Mouse (Mus musculus) right cerebral cortex, postnatal 4 days (tissue): ENCODE measurements around the gene Cdk12.
"Not testable (repeated sequence)": the region's sequence is repeated elsewhere in the genome, so short reads cannot be mapped to it uniquely, and the experiment has no call there.

Experiments
- DNase-seq: peaks from one replicate; pipeline ENCODE4 v3.0.0-alpha.2; 2022

The Cdk12 gene

DNA sequence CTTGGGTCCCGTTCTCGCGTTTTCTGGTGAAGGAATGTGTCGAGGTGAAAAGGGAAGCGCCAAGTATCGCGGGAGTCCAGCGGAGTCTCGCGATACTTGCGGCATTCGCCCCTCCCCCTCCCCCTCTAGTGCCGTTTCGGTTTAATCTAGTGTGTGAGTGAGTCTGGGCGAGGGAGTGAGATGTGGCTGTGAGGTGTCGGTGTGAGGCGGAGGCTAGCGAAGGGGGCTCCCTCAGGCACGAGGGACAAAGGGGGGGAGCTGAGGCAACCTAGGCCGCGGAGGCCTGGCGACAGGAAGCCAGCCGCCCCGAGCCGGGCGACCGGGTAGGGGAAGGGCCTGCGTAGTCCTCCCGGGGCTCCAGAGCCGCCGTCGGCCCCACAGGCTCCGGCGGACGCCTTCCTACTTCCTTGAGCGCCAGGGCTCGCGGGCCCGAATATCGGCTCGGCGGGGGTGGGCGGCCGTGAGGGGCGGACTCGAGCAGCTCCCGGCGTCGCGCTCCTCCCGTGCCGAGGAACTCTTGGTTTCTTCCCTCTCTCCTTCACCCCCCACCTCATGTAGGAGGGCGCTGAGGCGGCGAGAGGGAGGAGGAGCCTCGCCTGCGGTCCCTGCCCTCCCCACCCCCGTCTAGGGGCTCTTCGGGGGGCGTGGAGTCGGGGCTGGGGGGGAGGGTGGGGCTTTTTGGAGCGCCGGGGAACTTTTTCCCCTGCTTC is at the start of gene Cdk12:
Gene Cdk12, plus strand, starts transcription at position 419 of the 710 bp plus-strand sequence.
- DNase-seq = peak; percentile 98

DNA sequence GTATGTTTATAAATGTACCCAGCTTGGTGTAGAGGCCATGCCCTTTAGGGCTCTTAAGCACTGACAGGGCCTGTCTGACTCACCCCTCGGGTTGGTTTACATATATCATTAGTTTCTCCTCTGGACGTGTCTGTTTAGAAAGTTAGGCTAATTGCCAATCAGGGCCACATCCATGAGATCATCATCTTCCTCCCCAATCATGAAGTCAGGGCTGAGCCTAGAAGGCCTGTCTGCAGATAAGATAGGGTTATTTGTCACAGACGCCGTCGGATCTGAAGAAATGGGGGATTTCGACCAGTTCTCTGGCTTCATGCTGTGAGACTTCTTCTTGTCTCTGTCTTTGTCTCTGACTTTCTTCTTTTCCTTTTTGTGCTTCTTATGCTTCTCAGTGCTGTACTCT is 47.8 kb upstream of the Cdk12 start:
- no peak for DNase-seq

DNA sequence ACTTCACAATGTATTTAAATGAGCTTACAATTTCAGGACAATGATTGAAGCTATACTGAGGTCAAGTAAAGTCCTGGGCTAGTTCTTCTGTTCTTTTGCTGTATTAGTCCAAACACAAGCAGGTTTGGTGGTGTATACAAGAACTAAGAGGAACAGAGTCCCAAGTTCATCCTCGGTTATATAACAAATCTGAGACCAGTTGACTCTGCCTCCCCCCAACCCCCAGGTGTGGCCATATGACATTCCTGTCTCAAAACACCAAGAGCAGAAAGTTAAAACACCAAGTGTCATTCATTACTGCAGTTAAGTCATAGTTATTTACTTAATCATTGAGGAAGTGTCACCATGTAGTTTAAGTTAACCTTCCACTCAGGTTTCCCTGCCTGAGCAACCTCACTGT is 34.5 kb upstream of the Cdk12 start:
- DNase-seq = no peak

DNA sequence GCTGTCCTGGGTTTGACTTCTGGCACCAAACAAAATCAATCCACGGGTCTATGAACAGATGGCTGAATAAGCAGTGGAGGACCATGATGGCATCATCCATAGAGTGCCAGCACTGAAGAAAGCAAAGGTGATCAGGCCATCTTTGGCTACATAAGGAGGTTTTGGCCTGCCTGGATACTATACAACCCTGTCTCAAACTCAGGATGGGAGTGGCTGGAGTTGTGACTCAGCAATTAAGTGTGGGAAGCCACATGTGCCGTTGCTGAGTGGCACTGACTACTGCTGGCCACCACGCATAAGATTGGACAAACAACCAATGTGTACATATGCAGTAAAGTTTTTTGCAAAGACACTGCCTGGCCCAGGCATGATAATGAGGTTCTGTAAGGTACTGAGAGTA is 20.7 kb upstream of the Cdk12 start:
- not testable (repeated sequence) for DNase-seq

DNA sequence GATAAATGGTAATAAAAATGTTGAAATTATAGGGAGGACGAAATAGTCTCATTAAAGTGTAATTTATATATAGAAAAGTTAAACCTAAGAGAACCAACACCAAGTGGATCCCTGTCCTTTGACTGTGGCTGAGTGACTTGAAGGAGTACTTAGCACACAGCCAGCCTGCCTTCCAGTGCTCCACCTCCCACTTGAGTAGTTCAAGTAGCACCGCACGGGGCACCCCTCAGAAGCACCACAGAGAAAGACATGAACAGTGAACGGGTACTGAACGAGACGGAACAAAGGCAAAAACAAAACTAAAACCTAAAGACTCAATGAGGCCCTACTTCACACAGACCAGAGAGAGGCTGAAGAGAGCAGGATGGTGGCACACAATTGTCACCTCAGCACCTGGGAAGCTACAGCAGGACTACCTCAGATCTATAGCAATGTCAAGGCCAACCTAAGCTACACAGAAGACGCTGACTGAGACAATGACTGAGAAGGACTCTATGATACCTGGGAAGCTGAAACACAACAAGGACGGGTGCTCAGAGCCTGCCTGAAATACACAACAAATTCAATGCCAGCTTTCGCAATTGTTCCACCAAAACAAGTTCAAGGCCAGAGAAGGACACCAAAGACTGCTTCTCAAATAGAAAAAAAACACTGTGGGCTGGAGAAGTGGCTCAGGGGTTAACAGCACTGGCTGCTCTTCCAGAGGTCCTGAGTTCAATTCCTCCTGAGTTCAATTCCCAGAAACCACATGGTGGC is 15.0 kb upstream of the Cdk12 start:
- no peak for DNase-seq

DNA sequence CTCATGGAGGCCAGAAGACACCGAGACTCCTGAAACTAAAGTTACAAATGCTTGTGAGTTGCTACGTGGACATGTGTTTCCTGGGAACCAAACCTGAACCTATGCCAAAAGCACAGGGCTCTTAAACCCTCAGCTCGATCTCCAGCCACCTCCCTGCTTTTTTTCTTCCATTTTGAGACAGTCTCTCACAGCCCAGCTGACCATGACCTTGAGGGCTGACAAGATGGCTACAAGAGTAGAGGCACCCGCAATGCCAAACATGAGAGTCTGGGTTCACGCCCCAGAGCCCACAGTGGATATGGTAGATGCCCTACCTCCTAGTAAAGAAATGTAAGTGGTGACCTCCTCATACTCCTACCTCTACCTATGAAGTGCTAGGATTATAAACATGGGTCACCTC is 12.0 kb upstream of the Cdk12 start:
- DNase-seq = no peak

DNA sequence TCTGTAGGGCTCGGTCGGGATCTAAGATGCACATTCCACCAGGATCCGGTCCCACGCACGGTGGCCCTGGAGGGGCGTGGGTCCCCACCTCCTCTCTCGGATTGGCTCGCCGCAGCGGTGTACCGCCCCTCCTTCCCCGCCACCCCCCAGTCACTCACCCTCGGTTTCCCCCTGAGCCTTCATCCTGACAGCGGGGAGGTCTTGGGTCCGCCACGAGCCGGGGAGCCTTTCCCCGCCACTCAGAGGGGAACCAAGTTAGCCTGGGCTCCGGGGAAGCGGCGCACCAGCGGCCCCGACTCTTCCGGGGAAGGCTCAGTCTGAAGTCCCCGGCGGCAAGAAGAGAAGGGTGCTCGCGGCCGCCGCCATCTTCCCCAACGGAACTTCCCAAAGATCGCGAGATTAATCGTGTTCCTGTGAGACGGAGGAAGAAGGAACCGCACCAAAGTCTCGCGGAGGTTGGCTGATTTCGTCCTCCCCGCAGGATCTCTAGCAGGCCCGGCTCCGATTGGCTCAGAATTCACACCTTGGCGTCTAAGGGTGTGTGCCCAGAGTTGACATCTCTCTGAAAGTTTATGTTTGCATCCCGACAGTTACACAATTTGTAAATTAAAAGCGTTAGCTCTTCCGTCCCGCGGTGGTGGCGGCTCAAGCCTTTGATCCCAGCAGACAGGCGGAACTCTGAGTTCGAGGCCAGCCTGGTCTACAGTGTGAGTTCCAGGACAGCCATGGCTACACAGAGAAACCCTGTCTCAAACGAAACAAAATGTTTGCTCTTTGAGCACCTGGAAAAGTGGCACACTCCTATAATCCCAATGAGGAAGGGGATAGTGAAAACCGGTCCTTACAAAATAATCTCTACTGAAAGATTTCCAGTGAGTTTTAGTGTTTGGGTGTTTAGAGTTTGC is 9.7 kb upstream of the Cdk12 start, which contains the start of gene Med1:
Gene Med1, minus strand, starts transcription at position 393 of the 905 bp plus-strand sequence.
- peak; percentile 81 for DNase-seq

DNA sequence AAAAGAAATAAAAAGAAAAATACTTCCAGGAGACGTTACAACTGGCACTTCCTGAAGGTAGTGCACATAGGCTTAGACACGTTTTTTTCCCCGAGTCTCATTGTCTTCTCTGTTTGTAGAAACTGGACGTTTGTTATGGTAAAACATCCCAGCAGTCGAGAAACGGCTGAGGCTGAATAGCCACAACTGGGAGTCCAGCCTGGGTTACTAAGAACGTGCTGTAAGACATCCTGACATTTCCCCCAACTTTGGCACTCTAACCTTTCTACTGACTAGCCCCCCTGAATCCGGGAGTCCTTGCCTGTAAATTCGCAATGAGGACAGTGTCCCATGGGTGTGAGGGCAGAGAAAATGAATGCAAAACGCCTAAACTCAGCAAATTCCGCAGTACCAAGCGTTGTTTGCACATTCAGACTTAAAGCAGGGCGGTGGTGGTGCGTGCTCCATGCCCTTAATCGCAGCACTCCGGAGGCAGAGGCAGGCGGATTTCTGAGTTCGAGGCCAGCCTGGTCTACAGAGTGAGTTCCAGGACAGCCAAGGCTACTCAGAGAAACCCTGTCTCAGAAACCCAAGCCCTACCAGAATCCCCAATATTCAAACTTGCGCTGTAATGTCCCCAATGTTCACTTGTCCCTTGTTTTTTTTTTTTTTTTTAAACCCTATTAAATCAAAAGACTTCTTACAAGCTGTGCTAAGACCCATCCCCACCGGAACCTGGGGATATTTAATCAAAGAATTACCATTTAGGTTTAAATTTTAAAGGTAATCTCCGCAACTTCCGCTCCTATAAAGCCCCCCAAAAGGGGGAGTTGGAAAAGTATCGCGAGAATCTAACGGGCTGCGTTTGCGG is 843 bp upstream of the Cdk12 start:
- no peak for DNase-seq

DNA sequence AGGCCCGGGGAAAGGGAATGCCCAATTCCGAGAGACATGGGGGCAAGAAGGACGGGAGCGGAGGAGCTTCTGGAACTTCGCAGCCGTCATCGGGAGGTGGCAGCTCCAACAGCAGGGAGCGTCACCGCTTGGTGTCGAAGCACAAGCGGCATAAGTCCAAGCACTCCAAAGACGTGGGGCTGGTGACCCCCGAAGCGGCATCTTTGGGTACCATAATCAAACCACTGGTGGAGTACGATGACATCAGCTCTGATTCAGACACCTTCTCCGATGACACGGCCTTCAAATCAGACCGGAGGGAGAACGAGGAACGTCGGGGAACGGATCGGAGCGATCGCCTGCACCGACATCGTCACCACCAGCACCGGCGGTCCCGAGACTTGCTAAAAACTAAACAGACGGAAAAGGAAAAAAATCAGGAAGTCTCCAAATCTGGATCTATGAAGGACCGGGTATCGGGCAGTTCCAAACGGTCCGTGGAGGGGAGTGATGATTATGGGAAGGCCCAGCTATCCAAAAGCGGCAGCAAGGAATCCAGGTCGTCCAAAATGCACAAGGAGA is 572 bp downstream of the Cdk12 start:
- DNase-seq = no peak

DNA sequence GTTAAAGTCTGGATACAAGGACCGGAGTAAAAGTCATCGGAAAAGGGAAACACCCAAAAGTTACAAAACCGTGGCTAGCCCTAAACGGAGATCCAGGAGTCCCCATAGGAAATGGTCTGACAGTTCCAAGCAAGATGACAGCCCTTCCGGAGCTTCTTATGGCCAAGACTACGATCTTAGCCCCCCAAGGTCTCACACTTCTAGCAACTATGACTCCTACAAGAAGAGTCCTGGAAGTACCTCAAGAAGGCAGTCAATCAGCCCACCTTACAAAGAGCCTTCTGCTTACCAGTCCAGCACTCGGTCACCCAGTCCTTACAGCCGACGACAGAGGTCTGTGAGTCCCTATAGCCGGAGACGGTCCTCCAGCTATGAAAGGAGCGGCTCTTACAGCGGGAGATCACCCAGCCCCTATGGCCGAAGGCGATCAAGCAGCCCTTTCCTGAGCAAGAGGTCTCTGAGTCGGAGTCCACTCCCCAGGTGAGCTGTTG is 1.1 kb downstream of the Cdk12 start:
- no peak for DNase-seq

DNA sequence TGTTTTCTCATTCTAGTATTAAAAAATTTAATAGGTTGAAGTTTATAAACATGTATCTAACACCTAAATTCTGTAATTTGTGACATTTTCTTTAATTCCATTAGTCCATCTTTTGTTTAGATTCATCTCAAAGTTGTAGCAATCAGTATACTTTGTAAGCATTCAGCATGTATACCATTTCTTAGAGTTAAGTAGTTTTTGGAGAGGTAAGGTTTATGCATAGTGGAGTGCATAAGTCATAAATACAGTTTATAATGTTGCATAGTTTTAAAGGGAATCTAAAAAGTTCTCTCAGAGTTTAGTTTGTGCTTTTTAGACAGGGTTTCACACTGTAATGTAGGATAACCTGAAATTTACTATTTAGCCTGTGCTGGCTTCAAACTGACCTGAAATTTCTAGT is 2.6 kb downstream of the Cdk12 start:
- no peak for DNase-seq

DNA sequence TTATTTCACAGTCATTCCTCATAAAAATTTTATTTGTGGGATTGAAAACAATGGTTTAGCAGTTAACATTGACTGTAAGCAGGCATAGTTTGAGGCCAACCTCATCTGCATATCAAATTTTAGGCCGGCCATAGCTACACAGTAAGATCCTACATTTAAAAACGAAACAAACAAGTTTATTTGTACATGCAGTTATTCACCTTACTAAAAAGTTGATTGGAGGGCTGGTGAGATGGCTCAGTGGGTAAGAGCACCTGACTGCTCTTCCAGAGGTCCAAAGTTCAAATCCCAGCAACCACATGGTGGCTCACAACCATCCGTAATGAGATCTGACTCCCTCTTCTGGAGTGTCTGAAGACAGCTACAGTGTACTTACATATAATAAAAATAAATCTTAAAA is 3.4 kb downstream of the Cdk12 start:
- not testable (repeated sequence) for DNase-seq

DNA sequence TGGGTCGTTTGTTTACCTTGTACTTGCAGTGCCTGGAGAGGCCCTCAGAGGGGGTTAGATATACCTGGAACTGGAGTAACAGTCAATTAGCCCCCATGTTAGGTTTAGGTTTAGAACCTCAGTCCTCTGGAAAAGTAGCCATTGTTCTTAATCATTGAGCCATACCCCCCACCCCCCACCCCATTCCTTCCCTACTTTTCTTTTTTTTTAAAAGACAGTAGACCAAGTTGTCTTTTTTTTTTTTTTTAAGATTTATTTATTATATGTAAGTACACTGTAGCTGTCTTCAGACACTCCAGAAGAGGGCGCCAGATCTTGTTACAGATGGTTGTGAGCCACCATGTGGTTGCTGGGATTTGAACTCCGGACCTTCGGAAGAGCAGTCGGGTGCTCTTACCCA is 6.8 kb downstream of the Cdk12 start:
- DNase-seq = not testable (repeated sequence)

DNA sequence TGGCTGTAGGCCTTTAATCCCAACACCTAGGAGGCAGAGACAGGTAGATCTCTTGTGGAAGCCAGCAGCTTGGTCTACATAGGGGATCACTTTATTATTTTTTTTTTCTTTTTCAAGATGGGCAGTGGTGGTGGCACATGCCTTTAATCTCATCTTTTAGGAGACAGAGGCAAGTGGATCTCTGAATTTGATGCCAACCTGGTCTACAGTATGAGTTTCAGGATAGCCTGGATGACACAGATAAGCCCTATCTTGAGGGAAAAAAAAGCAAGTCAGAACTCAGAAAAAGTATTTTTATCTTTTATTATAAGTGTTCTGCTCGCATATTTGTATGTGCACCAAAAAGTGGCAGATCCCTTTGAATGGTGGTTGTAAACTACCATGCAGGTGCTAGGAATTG is 10.5 kb downstream of the Cdk12 start:
- no peak for DNase-seq

DNA sequence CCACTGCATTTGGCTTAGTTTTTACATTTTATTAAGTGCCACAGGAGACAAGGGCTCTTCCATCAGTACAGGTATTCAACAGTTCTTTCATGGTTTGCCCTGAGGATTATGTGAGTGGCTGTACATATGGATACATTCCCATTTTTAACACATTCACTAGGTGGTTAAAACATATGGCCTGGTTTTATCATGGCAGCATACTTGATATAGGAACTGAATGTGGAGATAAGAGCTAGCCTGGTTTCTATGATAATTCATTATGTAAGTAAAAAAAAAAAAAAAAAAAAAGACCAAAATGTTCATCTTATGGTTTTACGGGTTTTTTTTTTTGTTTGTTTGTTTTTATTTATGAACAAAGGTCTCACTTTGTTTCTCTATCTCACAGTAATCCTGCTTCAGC is 23.5 kb downstream of the Cdk12 start:
- no peak for DNase-seq

DNA sequence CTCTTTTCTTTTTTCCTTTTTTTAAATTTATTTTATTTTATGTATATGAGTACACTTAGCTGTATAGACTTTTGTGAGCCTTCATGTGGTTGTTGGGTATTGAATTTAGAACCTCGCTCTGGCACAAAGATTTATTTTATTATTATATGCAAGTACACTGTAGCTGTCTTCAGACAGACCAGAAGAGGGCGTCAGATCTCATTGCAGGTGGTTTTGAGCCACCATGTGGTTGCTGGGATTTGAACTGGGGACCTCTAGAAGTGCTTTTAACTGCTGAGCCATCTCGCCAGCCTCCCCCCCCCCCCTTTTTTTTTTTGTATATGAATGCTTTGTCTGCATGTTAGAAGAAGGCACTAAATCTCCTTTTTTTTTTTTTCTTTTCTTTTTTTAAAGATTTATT is 35.6 kb downstream of the Cdk12 start:
- DNase-seq = no peak

DNA sequence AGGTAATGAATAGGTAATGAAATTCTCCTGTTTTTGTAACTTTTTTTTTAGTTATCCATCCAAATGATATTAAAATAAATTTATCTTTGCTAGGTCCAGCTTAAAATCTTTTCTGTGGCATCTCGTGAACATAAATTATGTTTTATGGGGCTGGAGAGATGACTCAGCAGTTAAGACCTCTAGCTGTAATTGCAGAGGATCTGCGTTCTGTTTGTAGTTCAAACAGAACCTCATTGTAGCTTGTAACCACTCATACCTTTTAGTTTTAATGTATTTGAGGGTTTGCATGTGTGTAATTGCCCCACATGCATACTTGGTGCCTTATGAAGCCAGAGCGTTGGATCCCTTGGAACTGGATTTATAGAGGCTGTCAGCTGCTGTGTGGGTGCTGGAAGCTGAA is 36.1 kb downstream of the Cdk12 start:
- DNase-seq = no peak

DNA sequence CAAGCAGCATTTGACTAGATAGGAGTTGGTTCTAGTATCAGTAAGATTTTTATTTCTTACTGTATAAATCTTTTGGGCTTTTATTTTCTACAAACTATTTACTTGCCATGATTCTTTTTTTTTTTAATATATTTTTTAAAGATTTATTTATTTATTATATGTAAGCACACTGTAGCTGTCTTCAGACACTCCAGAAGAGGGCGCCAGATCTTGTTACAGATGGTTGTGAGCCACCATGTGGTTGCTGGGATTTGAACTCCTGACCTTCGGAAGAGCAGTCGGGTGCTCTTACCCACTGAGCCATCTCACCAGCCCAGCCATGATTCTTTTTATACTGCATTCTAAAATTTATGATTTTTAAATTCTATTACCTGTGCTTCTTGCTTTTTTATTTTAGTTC is 40.1 kb downstream of the Cdk12 start:
- DNase-seq = not testable (repeated sequence)

DNA sequence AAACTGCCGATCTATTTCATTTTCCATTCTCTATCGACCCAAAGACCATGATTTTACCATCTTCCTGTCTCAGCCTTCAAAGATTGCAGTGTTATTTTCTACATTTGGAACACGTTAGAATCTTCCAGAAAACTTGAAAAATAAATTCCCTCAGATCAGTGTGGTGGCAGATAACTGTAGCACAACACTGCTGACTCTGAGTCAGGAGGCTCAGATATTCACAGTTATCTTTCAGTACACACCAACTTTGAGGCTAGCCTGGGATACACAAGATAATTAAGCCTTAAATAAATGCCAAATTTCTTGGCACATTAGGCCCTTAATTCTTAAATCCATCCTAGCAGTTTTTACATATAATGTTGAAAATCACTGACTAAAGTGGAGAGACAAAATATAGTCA is 41.6 kb downstream of the Cdk12 start:
- no peak for DNase-seq

DNA sequence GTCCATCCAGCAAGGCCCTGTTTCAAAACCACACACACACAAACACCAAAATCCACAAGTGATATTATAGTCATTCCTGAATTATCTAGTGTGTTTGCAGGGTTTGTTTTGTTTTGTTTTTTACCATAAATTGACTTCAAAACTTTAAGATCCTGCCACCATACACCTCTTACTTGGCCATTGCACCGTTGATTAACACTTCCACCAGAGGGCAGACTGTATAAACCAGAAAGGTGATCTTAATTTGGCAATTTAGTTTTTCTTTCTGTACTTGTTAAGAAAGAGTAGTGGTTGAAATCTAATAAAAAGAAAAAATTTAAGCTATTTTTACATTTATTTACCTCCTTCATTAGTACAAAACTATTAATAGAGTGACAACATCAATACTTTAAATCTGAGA is 44.5 kb downstream of the Cdk12 start:
- DNase-seq = no peak

DNA sequence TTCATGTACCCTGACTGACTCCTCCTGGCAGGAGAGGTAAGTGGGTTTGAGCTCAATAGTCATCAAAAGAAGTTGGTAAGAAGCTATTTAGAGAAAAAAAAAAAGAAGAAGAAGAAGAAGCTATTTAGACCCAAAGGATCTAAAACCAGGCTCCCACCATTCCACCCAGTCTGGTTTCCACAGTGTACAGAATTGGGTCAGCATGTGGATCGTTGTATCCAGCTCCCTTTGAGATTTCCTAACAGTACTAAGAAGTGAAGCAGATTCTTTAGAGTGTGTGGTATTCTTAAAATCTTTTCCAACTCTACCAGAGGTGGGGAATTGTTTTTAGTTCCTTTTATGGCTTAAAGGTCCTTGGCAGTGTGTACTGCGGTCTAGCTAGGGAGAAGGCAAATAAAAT is 50.9 kb downstream of the Cdk12 start:
- DNase-seq = no peak
